Mouse (Mus musculus) olfactory bulb, adult 2 months (tissue): ENCODE results near the gene Adamtsl1.

Experiments
- CTCF ChIP-seq: fragments of 200-500 bp; IDR thresholded peaks from 2 replicates; pipeline ENCODE4 v1.5.1; 2012; ENCODE audit warnings: low read depth, mild to moderate bottlenecking, low read length, moderate library complexity; ENCODE audit not compliant: insufficient read depth
- POLR2A ChIP-seq: fragments of 200-500 bp; IDR thresholded peaks from 2 replicates; pipeline ENCODE4 v1.6.1; 2012; ENCODE audit warnings: mild to moderate bottlenecking, low read depth, low read length, moderate library complexity; ENCODE audit not compliant: insufficient read depth

- TF ChIP-seq POLR2A (no peak), CTCF (no peak)
These were observed 605.1 kb downstream of the Adamtsl1 start for GRCm38 (mm10) chr4:86119067-86119466.
